Mouse (Mus musculus) liver, adult 2 months (tissue): ENCODE results near the gene Ddx23. TPM values are rescaled to one million over a fixed set of nuclear protein-coding genes. Genes with fewer than 3 reads are reported as not detected.

Source experiments
- DNase-seq: peaks from one replicate; pipeline ENCODE4 v3.0.0-alpha.2; 2011; ENCODE audit warnings: low read depth, low spot score; ENCODE audit errors: extremely low read depth
- H3K27ac ChIP-seq: fragments of 200-500 bp; replicated peaks from 2 replicates; pipeline ENCODE4 v1.5.1; 2012; ENCODE audit warnings: low read depth, mild to moderate bottlenecking, control low read depth, inconsistent platforms, low read length; ENCODE audit not compliant: insufficient read depth
- H3K27me3 ChIP-seq: fragments of 200-500 bp; 2 replicates; pipeline ENCODE4 v1.6.1; 2012; ENCODE audit warnings: mild to moderate bottlenecking, moderate library complexity, low read length, inconsistent platforms; ENCODE audit not compliant: control insufficient read depth, insufficient read depth
- H3K36me3 ChIP-seq: fragments of 200-500 bp; 2 replicates; pipeline ENCODE4 v1.6.1; 2012; ENCODE audit warnings: low read length, inconsistent platforms; ENCODE audit not compliant: control insufficient read depth, insufficient read depth
- H3K4me1 ChIP-seq: fragments of 200-500 bp; 2 replicates; pipeline ENCODE4 v1.6.1; 2011; ENCODE audit warnings: low read length; ENCODE audit not compliant: control insufficient read depth, insufficient read depth
- H3K4me3 ChIP-seq: fragments of 200-500 bp; 2 replicates; pipeline ENCODE4 v1.5.1; 2011; ENCODE audit warnings: low read depth, mild to moderate bottlenecking, control low read depth, low read length, moderate library complexity; ENCODE audit not compliant: insufficient read depth
- H3K79me2 ChIP-seq: fragments of 200-500 bp; 2 replicates; pipeline ENCODE4 v1.6.1; 2012; ENCODE audit warnings: inconsistent platforms, mild to moderate bottlenecking, low read length, moderate library complexity; ENCODE audit not compliant: control insufficient read depth, insufficient read depth
- H3K9ac ChIP-seq: fragments of 200-500 bp; 2 replicates; pipeline ENCODE4 v1.6.1; 2012; ENCODE audit warnings: low read depth, mild to moderate bottlenecking, control low read depth, inconsistent platforms, low read length
- CTCF ChIP-seq: fragments of 200-500 bp; IDR thresholded peaks from 2 replicates; pipeline ENCODE4 v1.5.1; 2011; ENCODE audit warnings: low read depth, low read length, control low read depth
- POLR2A ChIP-seq: fragments of 200-500 bp; IDR thresholded peaks from 2 replicates; pipeline ENCODE4 v1.6.1; 2011; ENCODE audit warnings: low read length, control low read depth; ENCODE audit not compliant: insufficient read depth; ENCODE audit errors: extremely low read depth
- WGBS: fragments of 180-500 bp; shearing (Covaris S2); methylation state at CpG from one replicate; pipeline ENCODE4 v1.1.7; 2018; 5-methylcytosine and 5-hydroxymethylcytosine counted together
- polyA plus RNA-seq: library from polyadenylated mRNA; depleted of rRNA; stranded (reverse); fragments of >200 nt; gene quantifications from 2 replicates; pipeline ENCODE4 v1.2.3, GENCODE M21; 2012
- total RNA-seq: library from RNA; depleted of rRNA; stranded (reverse); fragments of >200 nt; gene quantifications from 2 replicates; pipeline ENCODE4 v1.2.3, GENCODE M21; 2014

The Ddx23 gene
- total and polyA plus RNA-seq, 2 experiments: 18.8 to 27.6 TPM

DNA sequence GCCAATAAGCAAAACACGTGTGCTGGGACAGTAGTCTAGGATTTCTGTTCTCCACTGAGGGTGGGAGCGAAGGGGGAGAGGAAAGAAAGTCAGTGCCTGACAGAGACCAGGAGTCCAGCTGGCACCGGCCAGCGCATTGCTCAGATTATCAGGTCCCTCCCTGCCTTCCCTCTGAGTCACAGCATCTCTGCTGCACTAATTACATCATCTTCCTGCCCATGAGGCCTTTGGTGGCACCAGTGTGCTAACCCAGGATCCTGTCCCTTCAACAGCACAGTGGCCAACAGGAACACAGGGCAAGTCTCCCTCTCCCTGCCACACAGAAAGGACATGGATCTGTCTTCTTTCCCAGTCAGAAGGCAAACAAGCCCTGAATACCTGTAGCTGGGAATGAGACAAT lies 9.9 kb upstream of the Ddx23 start:
- Histone ChIP-seq H3K27ac (no peak overlapping the region), H3K36me3 (peaks cover 2% of the 10 kb centered on the region; the same call in 1 of the 2 replicates), H3K4me3 (no peak overlapping the region), H3K4me1 (peaks cover 3% of the 10 kb centered on the region; the same call in 1 of the 2 replicates), H3K9ac (no peak overlapping the region), H3K27me3 (no peaks in the 10 kb centered on the region), H3K79me2 (no peaks in the 10 kb centered on the region; the same call in 1 of the 2 replicates)
- no peak for DNase-seq
- TF ChIP-seq POLR2A (no peak), CTCF (no peak)
- WGBS: 68% methylated on average over 4 of the region's 4 CpGs

- no peak overlapping the region for H3K4me3 ChIP-seq
Measured at GRCm38 (mm10) chr15:98664042-98664907, 1.6 kb upstream of the Ddx23 start.

GRCm38 (mm10) chr15:98662198-98662566 lies 512 bp downstream of the Ddx23 start:
- Histone ChIP-seq H3K27ac (peak overlapping the region; percentile 98), H3K27me3 (no peaks in the 10 kb centered on the region), H3K9ac (peak overlapping the region; percentile 98), H3K4me1 (peaks cover 2% of the 10 kb centered on the region; the same call in 1 of the 2 replicates), H3K36me3 (peaks cover 3% of the 10 kb centered on the region; the same call in 1 of the 2 replicates), H3K4me3 (peak overlapping the region; percentile 88), H3K79me2 (peaks cover 7% of the 10 kb centered on the region; the same call in 1 of the 2 replicates)
- under 1% methylated on average over 14 of the region's 14 CpGs for WGBS
- no peak for DNase-seq
- no peak for TF ChIP-seq CTCF
- no peak for TF ChIP-seq POLR2A

More at GRCm38 (mm10) chr15:98664042-98664907, 1.6 kb upstream of the Ddx23 start:
- no peak for TF ChIP-seq POLR2A
- peak; percentile 52 for TF ChIP-seq CTCF
- no peaks in the 10 kb centered on the region for H3K27me3 ChIP-seq
- WGBS: 65% methylated on average over 11 of the region's 11 CpGs
- no peak overlapping the region for H3K27ac ChIP-seq
- H3K79me2 ChIP-seq: peaks cover 7% of the 10 kb centered on the region; the same call in 1 of the 2 replicates
- H3K36me3 ChIP-seq: no peaks in the 10 kb centered on the region
- peaks cover 2% of the 10 kb centered on the region; the same call in 1 of the 2 replicates for H3K4me1 ChIP-seq
- peak; percentile 59 for DNase-seq
- no peak overlapping the region for H3K9ac ChIP-seq

DNA sequence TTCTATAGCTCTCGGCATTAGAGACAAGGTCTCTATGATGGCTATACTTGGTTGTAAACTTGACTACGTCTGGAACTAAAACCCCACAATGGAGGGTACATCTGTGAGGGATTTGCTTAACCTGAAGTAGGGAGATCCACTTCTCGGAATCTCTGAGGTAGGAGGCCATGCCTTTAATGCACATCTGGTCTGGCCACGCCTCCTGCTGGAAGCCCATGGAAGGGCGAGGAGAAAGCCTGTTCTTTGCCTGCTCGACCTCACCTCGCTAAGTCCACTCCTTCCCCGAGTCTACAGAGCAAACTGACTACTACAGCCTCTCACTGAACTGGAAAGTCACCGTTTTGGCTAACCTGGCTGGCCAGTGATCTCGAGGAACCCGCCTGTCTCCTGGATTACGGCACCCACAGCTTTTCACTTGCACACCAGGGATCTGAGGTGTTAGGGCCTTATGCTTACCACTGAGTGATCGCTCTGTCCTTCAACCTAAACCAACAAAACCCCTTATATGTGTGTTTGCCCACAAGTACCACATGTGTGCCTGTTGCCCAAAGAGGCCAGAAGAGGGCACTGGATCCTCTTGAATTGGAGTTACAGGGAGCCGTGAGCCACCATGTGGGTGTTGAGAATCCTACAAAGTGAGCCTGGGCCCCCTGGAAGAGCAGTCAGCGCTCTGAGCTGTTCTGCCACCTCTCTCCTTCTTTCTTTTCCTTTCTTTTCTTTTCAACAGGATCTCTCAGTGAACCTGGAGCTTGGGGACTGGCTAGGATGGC lies 5.5 kb downstream of the Ddx23 start:
- Histone ChIP-seq H3K36me3 (peaks cover 18% of the 10 kb centered on the region; the same call in 1 of the 2 replicates), H3K27ac (no peak overlapping the region), H3K79me2 (peaks cover 7% of the 10 kb centered on the region; the same call in 1 of the 2 replicates), H3K4me3 (no peak overlapping the region), H3K27me3 (no peaks in the 10 kb centered on the region), H3K4me1 (peaks cover 2% of the 10 kb centered on the region; the same call in 1 of the 2 replicates), H3K9ac (no peak overlapping the region)
- 93% methylated on average over 15 of the region's 15 CpGs for WGBS
- TF ChIP-seq POLR2A (no peak), CTCF (0 out of 2 replicates have a peak, but pooled peaks have one; percentile 11)
- no peak for DNase-seq

- 94% methylated on average over 8 of the region's 8 CpGs for WGBS
Measured at GRCm38 (mm10) chr15:98652174-98652573, 10.5 kb downstream of the Ddx23 start.

More at GRCm38 (mm10) chr15:98652174-98652573, 10.5 kb downstream of the Ddx23 start:
- H3K4me3 ChIP-seq: no peak overlapping the region
- peaks cover 40% of the 10 kb centered on the region; the same call in 1 of the 2 replicates for H3K36me3 ChIP-seq
- no peak for DNase-seq
- no peak overlapping the region for H3K27ac ChIP-seq
- H3K27me3 ChIP-seq: no peaks in the 10 kb centered on the region
- no peaks in the 10 kb centered on the region for H3K79me2 ChIP-seq
- TF ChIP-seq POLR2A: no peak
- no peak for TF ChIP-seq CTCF
- no peaks in the 10 kb centered on the region for H3K4me1 ChIP-seq
- no peak overlapping the region for H3K9ac ChIP-seq
